ENCODE assay signal across 8 mouse cellular contexts in genomic region chr13:51022401-51023250, GRCm38 (mm10).
DNase-seq lines count a peak whose midpoint lies in the region; ATAC-seq and TF ChIP-seq lines count a peak whose summit lies in the region.

No protein-coding gene starts in this region.

- no peak for ATAC-seq in midbrain, embryonic 16.5 days
- ATAC-seq in midbrain, embryonic 13.5 days, result no peak
- peak; percentile 75 for ATAC-seq in embryonic facial prominence, embryonic 14.5 days (ENCODE audit: low read depth)
- peak; percentile 72 for ATAC-seq in heart, postnatal 0 days (ENCODE audit: insufficient read depth, low read depth)
- no peak for ATAC-seq in inflammation-experienced regulatory T-cells, adult 6 months

- no peak overlapping the region for H3K4me2 ChIP-seq in midbrain, embryonic 16.5 days (ENCODE audit: low read length)
- no peak overlapping the region for H3K4me2 ChIP-seq in midbrain, embryonic 13.5 days (replicated peaks)
- 0 out of 2 replicates have a peak overlapping the region, but pooled peaks have one; percentile 18 for H3K4me2 ChIP-seq in embryonic facial prominence, embryonic 14.5 days (ENCODE audit: low read depth, low read length)
- H3K4me2 ChIP-seq in heart, postnatal 0 days (ENCODE audit: low read depth, low read length), result peak overlapping the region; percentile 16; the same call in 1 of the 2 replicates

- TF ChIP-seq CTCF in heart, postnatal 0 days (IDR thresholded peaks at IDR 0.05; ENCODE audit: low read depth), result no peak

- no peak overlapping the region for H3K4me3 ChIP-seq in midbrain, embryonic 16.5 days (ENCODE audit: low read depth, low read length)
- H3K4me3 ChIP-seq in midbrain, embryonic 13.5 days (replicated peaks), result no peak overlapping the region
- no peak overlapping the region for H3K4me3 ChIP-seq in embryonic facial prominence, embryonic 14.5 days (ENCODE audit: low read depth, low read length)
- H3K4me3 ChIP-seq in heart, postnatal 0 days (ENCODE audit: low read depth, low read length), result no peak overlapping the region

- WGBS in midbrain, embryonic 16.5 days, result 70% methylated on average over 13 of the region's 13 CpGs
- 75% methylated on average over 13 of the region's 13 CpGs for WGBS in midbrain, embryonic 13.5 days
- WGBS in embryonic facial prominence, embryonic 14.5 days, result 22% methylated on average over 13 of the region's 13 CpGs
- 41% methylated on average over 13 of the region's 13 CpGs for WGBS in heart, postnatal 0 days

- no peaks in the 10 kb centered on the region for H3K36me3 ChIP-seq in midbrain, embryonic 16.5 days (ENCODE audit: control insufficient read depth, insufficient read depth, low read length)
- H3K36me3 ChIP-seq in midbrain, embryonic 13.5 days, result no peaks in the 10 kb centered on the region
- H3K36me3 ChIP-seq in embryonic facial prominence, embryonic 14.5 days (ENCODE audit: control insufficient read depth, insufficient read depth, low read length), result no peaks in the 10 kb centered on the region
- no peaks in the 10 kb centered on the region for H3K36me3 ChIP-seq in heart, postnatal 0 days (replicated peaks; ENCODE audit: control insufficient read depth, insufficient read depth, low read length)

- peak; percentile 89 for DNase-seq in embryonic facial prominence, embryonic 14.5 days (ENCODE audit: low spot score)
- DNase-seq in heart, postnatal 0 days (ENCODE audit: low spot score), result peak; percentile 45
- peak; percentile 81 for DNase-seq in lung, postnatal 10 days
- no peak for DNase-seq in adipocyte (ENCODE audit: low spot score)
- no peak for DNase-seq in thymus, postnatal 25 days

- peak overlapping the region; percentile 9; the same call in 1 of the 2 replicates for H3K27ac ChIP-seq in midbrain, embryonic 16.5 days (ENCODE audit: low read length)
- H3K27ac ChIP-seq in midbrain, embryonic 13.5 days, result no peak overlapping the region
- H3K27ac ChIP-seq in embryonic facial prominence, embryonic 14.5 days (replicated peaks; ENCODE audit: low read depth, low read length), result peak overlapping the region; percentile 89
- peak overlapping the region; percentile 71 for H3K27ac ChIP-seq in heart, postnatal 0 days (ENCODE audit: low read depth)

- no peaks in the 10 kb centered on the region for H3K4me1 ChIP-seq in midbrain, embryonic 16.5 days (ENCODE audit: control insufficient read depth, insufficient read depth, low read length)
- 0 out of 2 replicates have a peak, but pooled peaks cover 10% of the 10 kb centered on the region for H3K4me1 ChIP-seq in midbrain, embryonic 13.5 days (replicated peaks)
- H3K4me1 ChIP-seq in embryonic facial prominence, embryonic 14.5 days (ENCODE audit: control insufficient read depth, insufficient read depth, low read length), result peaks cover 41% of the 10 kb centered on the region
- H3K4me1 ChIP-seq in heart, postnatal 0 days (ENCODE audit: control insufficient read depth, insufficient read depth), result peaks cover 12% of the 10 kb centered on the region

- H3K27me3 ChIP-seq in midbrain, embryonic 16.5 days (ENCODE audit: control insufficient read depth, insufficient read depth, low read depth, low read length), result no peaks in the 10 kb centered on the region
- H3K27me3 ChIP-seq in midbrain, embryonic 13.5 days, result no peaks in the 10 kb centered on the region
- no peaks in the 10 kb centered on the region for H3K27me3 ChIP-seq in embryonic facial prominence, embryonic 14.5 days (replicated peaks; ENCODE audit: control insufficient read depth, insufficient read depth, low read length)
- no peaks in the 10 kb centered on the region for H3K27me3 ChIP-seq in heart, postnatal 0 days (ENCODE audit: control insufficient read depth, insufficient read depth, low read length)

- no peaks in the 10 kb centered on the region for H3K9me3 ChIP-seq in midbrain, embryonic 16.5 days (replicated peaks; ENCODE audit: control insufficient read depth, low read length, poor library complexity, severe bottlenecking)
- no peaks in the 10 kb centered on the region for H3K9me3 ChIP-seq in midbrain, embryonic 13.5 days
- no peaks in the 10 kb centered on the region for H3K9me3 ChIP-seq in embryonic facial prominence, embryonic 14.5 days (ENCODE audit: control insufficient read depth, low read length)
- no peaks in the 10 kb centered on the region for H3K9me3 ChIP-seq in heart, postnatal 0 days (replicated peaks; ENCODE audit: control insufficient read depth, low read length)

- no peak for TF ChIP-seq EP300 in heart, postnatal 0 days (IDR thresholded peaks at IDR 0.05; ENCODE audit: low read depth)

- H3K9ac ChIP-seq in midbrain, embryonic 16.5 days (ENCODE audit: low read depth, low read length), result no peak overlapping the region
- no peak overlapping the region for H3K9ac ChIP-seq in midbrain, embryonic 13.5 days (replicated peaks)
- H3K9ac ChIP-seq in embryonic facial prominence, embryonic 14.5 days (ENCODE audit: low read depth, low read length), result peak overlapping the region; percentile 38; the same call in 1 of the 2 replicates
- H3K9ac ChIP-seq in heart, postnatal 0 days (replicated peaks; ENCODE audit: low read depth, low read length), result no peak overlapping the region

Comparison
In these comparisons a context has a peak if more than half of its experiments do, and no peak if none do; other contexts are left out.
1. ATAC-seq: peak in embryonic facial prominence, embryonic 14.5 days (single experiment) and heart, postnatal 0 days (single experiment); none in midbrain, embryonic 16.5 days (single experiment), midbrain, embryonic 13.5 days (single experiment) and inflammation-experienced regulatory T-cells, adult 6 months (single experiment).
2. H3K4me2 ChIP-seq: peak in embryonic facial prominence, embryonic 14.5 days (single experiment) and heart, postnatal 0 days (single experiment); none in midbrain, embryonic 16.5 days (single experiment) and midbrain, embryonic 13.5 days (single experiment).
3. DNase-seq: peak in embryonic facial prominence, embryonic 14.5 days (single experiment), heart, postnatal 0 days (single experiment) and lung, postnatal 10 days (single experiment); none in adipocyte (single experiment) and thymus, postnatal 25 days (single experiment).